In the genomic region with DNA sequence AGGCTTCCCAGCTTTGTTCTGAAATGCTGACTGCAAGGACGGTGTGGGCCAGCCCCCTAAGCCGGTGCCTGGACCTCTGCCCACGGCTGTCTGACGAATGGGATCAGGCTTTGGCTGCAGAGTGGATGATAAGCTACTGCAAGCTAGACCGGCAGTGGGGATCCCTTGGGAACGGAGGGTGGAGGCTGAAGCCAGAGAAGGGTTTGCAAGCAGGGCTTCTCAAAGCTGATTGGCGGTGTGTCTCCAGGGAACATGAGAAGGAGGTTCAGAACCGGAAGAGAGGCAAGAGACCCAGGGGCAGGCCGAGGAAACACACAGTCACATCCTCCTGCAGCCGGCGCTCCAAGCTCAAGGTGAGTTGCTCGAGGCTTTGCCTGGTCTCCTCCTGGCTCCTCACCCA, we compare ENCODE assay signal across 10 mouse cellular contexts. TPM values are rescaled to one million over a fixed set of nuclear protein-coding genes. Genes with fewer than 3 reads are reported as not detected.
DNase-seq lines count a peak whose midpoint lies in the region; ATAC-seq and TF ChIP-seq lines count a peak whose summit lies in the region.
"Had no signal": no experiment of that assay in that cellular context is flagged by ENCODE, and none has a peak within 500 bp of the region (broad histone marks: within the 10 kb centered on the region; RNA-seq: fewer than 3 reads in every experiment).

No protein-coding gene starts in this region.

- H3K4me2 ChIP-seq in kidney, embryonic 15.5 days = peak overlapping the region; percentile 86
- H3K4me2 ChIP-seq in embryonic facial prominence, embryonic 15.5 days (replicated peaks) = peak overlapping the region; percentile 15; the same call in 1 of the 2 replicates
- H3K4me2 ChIP-seq in midbrain, embryonic 12.5 days (replicated peaks) = peak overlapping the region; percentile 96

- H3K27ac ChIP-seq in kidney, embryonic 15.5 days = 0 out of 2 replicates have a peak overlapping the region, but pooled peaks have one; percentile 14
- no peak overlapping the region for H3K27ac ChIP-seq in embryonic facial prominence, embryonic 15.5 days (replicated peaks)
- peak overlapping the region; percentile 49; the same call in 1 of the 2 replicates for H3K27ac ChIP-seq in midbrain, embryonic 12.5 days (replicated peaks)
- no peak overlapping the region for H3K27ac ChIP-seq in thymus, adult 2 months (ENCODE audit: control insufficient read depth, insufficient read depth, low read length)

- WGBS in kidney, embryonic 15.5 days = 42% methylated on average over 12 of the region's 12 CpGs
- WGBS in embryonic facial prominence, embryonic 15.5 days = 34% methylated on average over 12 of the region's 12 CpGs
- 53% methylated on average over 12 of the region's 12 CpGs for WGBS in midbrain, embryonic 12.5 days
- 91% methylated on average over 12 of the region's 12 CpGs for whole genome bisulfite sequencing in thymus, adult 2 months

- no peak overlapping the region for H3K9ac ChIP-seq in kidney, embryonic 15.5 days
- no peak overlapping the region for H3K9ac ChIP-seq in embryonic facial prominence, embryonic 15.5 days
- 0 out of 2 replicates have a peak overlapping the region, but pooled peaks have one; percentile 98 for H3K9ac ChIP-seq in midbrain, embryonic 12.5 days (replicated peaks)

- ATAC-seq in kidney, embryonic 15.5 days (replicated peaks; ENCODE audit: low FRiP score) = no peak
- no peak for ATAC-seq in embryonic facial prominence, embryonic 15.5 days (ENCODE audit: insufficient number of reproducible peaks, low FRiP score, low TSS enrichment, low read depth)
- no peak for ATAC-seq in midbrain, embryonic 12.5 days (ENCODE audit: low FRiP score, low read depth)

- H3K9me3 ChIP-seq in kidney, embryonic 15.5 days (replicated peaks) = no peaks in the 10 kb centered on the region
- no peaks in the 10 kb centered on the region for H3K9me3 ChIP-seq in embryonic facial prominence, embryonic 15.5 days (replicated peaks)
- H3K9me3 ChIP-seq in midbrain, embryonic 12.5 days = no peaks in the 10 kb centered on the region

- peaks cover 53% of the 10 kb centered on the region for H3K36me3 ChIP-seq in kidney, embryonic 15.5 days
- peaks cover 47% of the 10 kb centered on the region for H3K36me3 ChIP-seq in embryonic facial prominence, embryonic 15.5 days
- H3K36me3 ChIP-seq in midbrain, embryonic 12.5 days = peaks cover 56% of the 10 kb centered on the region
- H3K36me3 ChIP-seq in thymus, adult 2 months (ENCODE audit: control insufficient read depth, insufficient read depth, low read length) = peaks cover 13% of the 10 kb centered on the region

- 0 out of 2 replicates have a peak overlapping the region, but pooled peaks have one; percentile 12 for H3K4me3 ChIP-seq in kidney, embryonic 15.5 days (replicated peaks)
- H3K4me3 ChIP-seq in embryonic facial prominence, embryonic 15.5 days (replicated peaks) = no peak overlapping the region
- H3K4me3 ChIP-seq in midbrain, embryonic 12.5 days = peak overlapping the region; percentile 97; the same call in 1 of the 2 replicates
- H3K4me3 ChIP-seq in thymus, adult 2 months (ENCODE audit: control insufficient read depth, insufficient read depth, low read length) = no peak overlapping the region

- DNase-seq in kidney, adult 18-20 months = no peak
- DNase-seq in heart, postnatal 36 days = peak; percentile 57 to 61
- no peak for DNase-seq in cerebellum, adult 9-10 months
- DNase-seq in left cerebral cortex, adult 9 months (ENCODE audit: low spot score in 2 of 2) = no peak
- DNase-seq in thymus, adult 2 months = no peak
- DNase-seq: cerebellum, adult 11 months had no signal

- no peak for TF ChIP-seq POLR2A in thymus, adult 2 months (IDR thresholded peaks at IDR 0.05; ENCODE audit: control insufficient read depth, extremely low read depth, insufficient read depth, low read length, poor library complexity)

- H3K4me1 ChIP-seq in kidney, embryonic 15.5 days = peaks cover 51% of the 10 kb centered on the region
- H3K4me1 ChIP-seq in embryonic facial prominence, embryonic 15.5 days = peaks cover 44% of the 10 kb centered on the region
- H3K4me1 ChIP-seq in midbrain, embryonic 12.5 days = peaks cover 46% of the 10 kb centered on the region
- H3K4me1 ChIP-seq in thymus, adult 2 months (replicated peaks; ENCODE audit: control insufficient read depth, insufficient read depth, low read length) = peaks cover 19% of the 10 kb centered on the region

- peaks cover 12% of the 10 kb centered on the region for H3K27me3 ChIP-seq in kidney, embryonic 15.5 days
- H3K27me3 ChIP-seq in embryonic facial prominence, embryonic 15.5 days = no peaks in the 10 kb centered on the region
- H3K27me3 ChIP-seq in midbrain, embryonic 12.5 days = peaks cover 9% of the 10 kb centered on the region; the same call in 1 of the 2 replicates
- H3K27me3 ChIP-seq in thymus, adult 2 months (ENCODE audit: control insufficient read depth, insufficient read depth, low read length) = no peaks in the 10 kb centered on the region; the same call in 1 of the 2 replicates

- TF ChIP-seq CTCF in thymus, adult 2 months (IDR thresholded peaks at IDR 0.05; ENCODE audit: borderline replicate concordance, control insufficient read depth, extremely low read depth, insufficient read depth, low read length, poor library complexity) = no peak

- intact Hi-C loops in heart, postnatal 36 days (cut with DNase I) = no loop called here

RNA-seq across cellular contexts. Expression of gene Cbx2, which starts 3.4 kb away (rescaled TPM):
- 38.9 and 40.7 TPM in 2 replicates for polyA plus RNA-seq in kidney, embryonic 15.5 days (2015; fragmentation: Nextera tagmentation; extraction: Ambion mirVana)
- 35.2 and 37.0 TPM in 2 replicates for polyA plus RNA-seq in embryonic facial prominence, embryonic 15.5 days (2015; fragmentation: Nextera tagmentation; extraction: Ambion mirVana)
- total RNA-seq in heart, postnatal 36 days (2021) = 1 to 10 TPM; 3.2 to 3.9 TPM
- polyA plus RNA-seq in midbrain, embryonic 12.5 days (2016; fragmentation: Nextera tagmentation; extraction: Ambion mirVana) = 81.0 and 86.0 TPM in 2 replicates
- 20.6 and 22.5 TPM in 2 replicates for polyA plus RNA-seq in thymus, adult 2 months (2012; rRNA removed)

RNA-seq across cellular contexts. Expression of gene Cbx8, which starts 14.6 kb away (rescaled TPM):
- polyA plus RNA-seq in kidney, embryonic 15.5 days (2015; fragmentation: Nextera tagmentation; extraction: Ambion mirVana) = 9.8 and 10.3 TPM in 2 replicates
- 9.2 and 10.3 TPM in 2 replicates for polyA plus RNA-seq in embryonic facial prominence, embryonic 15.5 days (2015; fragmentation: Nextera tagmentation; extraction: Ambion mirVana)
- 1 to 10 TPM; 5.3 to 9.1 TPM for total RNA-seq in heart, postnatal 36 days (2021)
- polyA plus RNA-seq in midbrain, embryonic 12.5 days (2016; fragmentation: Nextera tagmentation; extraction: Ambion mirVana) = 12.1 and 15.1 TPM in 2 replicates
- polyA plus RNA-seq in thymus, adult 2 months (2012; rRNA removed) = 8.1 and 8.2 TPM in 2 replicates

RNA-seq across cellular contexts. Expression of gene Enpp7, which starts 38.2 kb away (rescaled TPM):
- not detected in 2 replicates for polyA plus RNA-seq in kidney, embryonic 15.5 days (2015; fragmentation: Nextera tagmentation; extraction: Ambion mirVana)
- polyA plus RNA-seq in embryonic facial prominence, embryonic 15.5 days (2015; fragmentation: Nextera tagmentation; extraction: Ambion mirVana) = not detected in 2 replicates
- total RNA-seq in heart, postnatal 36 days (2021) = not detected
- not detected in 2 replicates for polyA plus RNA-seq in midbrain, embryonic 12.5 days (2016; fragmentation: Nextera tagmentation; extraction: Ambion mirVana)
- 0.11 and 0.17 TPM in 2 replicates for polyA plus RNA-seq in thymus, adult 2 months (2012; rRNA removed)
- polyA plus RNA-seq: testis, adult 2 months had no signal

RNA-seq across cellular contexts. Expression of gene Cbx4, which starts 59.8 kb away (rescaled TPM):
- 8.6 and 9.9 TPM in 2 replicates for polyA plus RNA-seq in kidney, embryonic 15.5 days (2015; fragmentation: Nextera tagmentation; extraction: Ambion mirVana)
- 17.2 and 21.4 TPM in 2 replicates for polyA plus RNA-seq in embryonic facial prominence, embryonic 15.5 days (2015; fragmentation: Nextera tagmentation; extraction: Ambion mirVana)
- total RNA-seq in heart, postnatal 36 days (2021) = 10 to 100 TPM; 11.5 to 13.6 TPM
- 12.4 and 15.2 TPM in 2 replicates for polyA plus RNA-seq in midbrain, embryonic 12.5 days (2016; fragmentation: Nextera tagmentation; extraction: Ambion mirVana)
- 54.7 and 56.8 TPM in 2 replicates for polyA plus RNA-seq in thymus, adult 2 months (2012; rRNA removed)

Comparison
In these comparisons a context has a peak if more than half of its experiments do, and no peak if none do; other contexts are left out.
1. H3K27ac ChIP-seq: peak in kidney, embryonic 15.5 days (single experiment) and midbrain, embryonic 12.5 days (single experiment); none in embryonic facial prominence, embryonic 15.5 days (single experiment) and thymus, adult 2 months (single experiment).
2. H3K4me2 ChIP-seq: peak in every context shown above with its lines; median percentile 96 in midbrain, embryonic 12.5 days; 86 in kidney, embryonic 15.5 days; 15 in embryonic facial prominence, embryonic 15.5 days.
3. H3K4me3 ChIP-seq: peak in kidney, embryonic 15.5 days (single experiment) and midbrain, embryonic 12.5 days (single experiment); none in embryonic facial prominence, embryonic 15.5 days (single experiment) and thymus, adult 2 months (single experiment).
4. DNase-seq: peak in heart, postnatal 36 days (2 of 2); none in kidney, adult 18-20 months (single experiment), cerebellum, adult 9-10 months (single experiment), left cerebral cortex, adult 9 months (0 of 2) and thymus, adult 2 months (single experiment).